Mouse (Mus musculus): ENCODE measurements around the gene Hoxa6.

GRCm38 (mm10) chr6:52178918-52179665 lies 29.4 kb downstream of the Hoxa6 start:
- TF ChIP-seq MAX (IDR thresholded peaks at IDR 0.05) (no peak), CTCF (IDR thresholded peaks at IDR 0.05; ENCODE audit: control insufficient read depth, insufficient read depth, insufficient read length) (no peak), USF1 (IDR thresholded peaks at IDR 0.05; ENCODE audit: low read depth) (no peak)
